Mouse (Mus musculus): ENCODE data around the gene Usp49.
"Not testable (repeated sequence)": the region's sequence is repeated elsewhere in the genome, so short reads cannot be mapped to it uniquely, and the experiment has no call there.

The Usp49 gene

GRCm38 (mm10) chr17:47609182-47609581 lies 21.3 kb upstream of the Usp49 start:
- in situ Hi-C loops (cut with MboI, MseI) = no loop called here

- in situ Hi-C loops (cut with MboI, MseI) = loop anchor here (5.0 kb wide), 1 partner anchor 81 kb away; the partner anchor contains the start of genes Gm21981 and Prickle4
Observed at GRCm38 (mm10) chr17:47610849-47611660, 19.4 kb upstream of the Usp49 start, which contains the start of the genes Bysl, Med20 and Gm20517. Gene Bysl (minus strand): TSS chr17:47611492. Gene Med20 (plus strand): TSS chr17:47611582. Gene Gm20517 (plus strand): TSS chr17:47611589.

GRCm38 (mm10) chr17:47611661-47611982 lies 18.9 kb upstream of the Usp49 start:
- in situ Hi-C loops (cut with MboI, MseI) = loop anchor here (5.0 kb wide), 1 partner anchor 81 kb away; the partner anchor contains the start of genes Gm21981 and Prickle4

GRCm38 (mm10) chr17:47614018-47614417 lies 16.5 kb upstream of the Usp49 start:
- in situ Hi-C loops (cut with MboI, MseI) = loop anchor here (5.0 kb wide), 1 partner anchor 78 kb away; the partner anchor contains the start of genes Gm21981 and Prickle4

GRCm38 (mm10) chr17:47616119-47616518 lies 14.4 kb upstream of the Usp49 start:
- in situ Hi-C loops (cut with MboI, MseI) = no loop called here

- in situ Hi-C loops (cut with MboI, MseI) = no loop called here
Observed at GRCm38 (mm10) chr17:47616652-47617051, 13.8 kb upstream of the Usp49 start.

GRCm38 (mm10) chr17:47617605-47618307 lies 12.7 kb upstream of the Usp49 start:
- in situ Hi-C loops (cut with MboI, MseI) = no loop called here

- in situ Hi-C loops (cut with MboI, MseI) = no loop called here
Observed at GRCm38 (mm10) chr17:47618556-47619311, 11.8 kb upstream of the Usp49 start.

- in situ Hi-C loops (cut with MboI, MseI) = no loop called here
Observed at GRCm38 (mm10) chr17:47622912-47623554, 7.5 kb upstream of the Usp49 start.

- in situ Hi-C loops (cut with MboI, MseI) = not testable (repeated sequence)
Observed at GRCm38 (mm10) chr17:47624572-47624971, 5.9 kb upstream of the Usp49 start.

- in situ Hi-C loops (cut with MboI, MseI) = no loop called here
Observed at GRCm38 (mm10) chr17:47625088-47625487, 5.4 kb upstream of the Usp49 start.

- in situ Hi-C loops (cut with MboI, MseI) = no loop called here
Observed at GRCm38 (mm10) chr17:47626031-47626430, 4.5 kb upstream of the Usp49 start.

- in situ Hi-C loops (cut with MboI, MseI) = no loop called here
Observed at GRCm38 (mm10) chr17:47627791-47628190, 2.7 kb upstream of the Usp49 start.

- in situ Hi-C loops (cut with MboI, MseI) = no loop called here
Observed at GRCm38 (mm10) chr17:47628851-47629676, 1.4 kb upstream of the Usp49 start.

- in situ Hi-C loops (cut with MboI, MseI) = loop anchor here (5.0 kb wide), 1 partner anchor 52 kb away; no protein-coding TSS in a partner anchor
Observed at GRCm38 (mm10) chr17:47629717-47630677, 493 bp upstream of the Usp49 start.

GRCm38 (mm10) chr17:47632181-47632840 lies 1.8 kb downstream of the Usp49 start:
- in situ Hi-C loops (cut with MboI, MseI) = loop anchor here (5.0 kb wide), 1 partner anchor 50 kb away; no protein-coding TSS in a partner anchor

- in situ Hi-C loops (cut with MboI, MseI) = loop anchor here (5.0 kb wide), 1 partner anchor 48 kb away; no protein-coding TSS in a partner anchor
Observed at GRCm38 (mm10) chr17:47633999-47634770, 3.7 kb downstream of the Usp49 start.

- in situ Hi-C loops (cut with MboI, MseI) = no loop called here
Observed at GRCm38 (mm10) chr17:47642992-47643391, 12.5 kb downstream of the Usp49 start.

Data from T-helper 2 cell (primary cell).